In genomic region chr14:47111341-47111740, GRCm38 (mm10) we compare ENCODE assay signal across 7 mouse cellular contexts.
"Had no signal": no experiment of that assay in that cellular context is flagged by ENCODE, and none has a peak within 500 bp of the region (broad histone marks: within the 10 kb centered on the region; RNA-seq: fewer than 3 reads in every experiment).

No protein-coding gene starts in this region.

- DNase-seq: kidney, postnatal 14 days; lung, adult 2 months; lung, postnatal 36 days; midbrain, embryonic 14.5 days; right cerebral cortex, adult 18-20 months; spleen, adult 18-20 months; thymus, postnatal 4 days had no signal
